Mouse (Mus musculus): Measurements from ENCODE around the gene Gm43191. TPM values are rescaled to one million over a fixed set of nuclear protein-coding genes. Genes with fewer than 3 reads are reported as not detected.

Gene Gm43191
- polyA plus RNA-seq, 1 experiment, result not detected

GRCm38 (mm10) chr3:116634853-116635252 is 46.2 kb downstream of the Gm43191 start:
- DNase-seq (ENCODE audit: low read depth, low spot score), result no peak
- 92% methylated on average over 8 of the region's 8 CpGs for WGBS

GRCm38 (mm10) chr3:116634091-116634490 is 47.0 kb downstream of the Gm43191 start:
- no peak for DNase-seq (ENCODE audit: low read depth, low spot score)
- 80% methylated on average over 3 of the region's 3 CpGs for WGBS

- no peak for DNase-seq (ENCODE audit: low read depth, low spot score)
- WGBS, result 70% methylated on average over 3 of the region's 3 CpGs
These were observed 48.1 kb downstream of the Gm43191 start for GRCm38 (mm10) chr3:116632971-116633370.

GRCm38 (mm10) chr3:116631459-116631858 is 49.6 kb downstream of the Gm43191 start:
- no peak for DNase-seq (ENCODE audit: low read depth, low spot score)
- 72% methylated on average over 1 of the region's 1 CpGs for WGBS

- no peak for DNase-seq (ENCODE audit: low read depth, low spot score)
- WGBS, result 93% methylated on average over 7 of the region's 7 CpGs
These were observed 58.4 kb downstream of the Gm43191 start for GRCm38 (mm10) chr3:116622641-116623040.

GRCm38 (mm10) chr3:116620636-116621370 is 60.3 kb downstream of the Gm43191 start:
- 94% methylated on average over 7 of the region's 7 CpGs for WGBS
- no peak for DNase-seq (ENCODE audit: low read depth, low spot score)

- 82% methylated on average over 6 of the region's 6 CpGs for WGBS
- no peak for DNase-seq (ENCODE audit: low read depth, low spot score)
These were observed 62.2 kb downstream of the Gm43191 start for GRCm38 (mm10) chr3:116618855-116619254.

GRCm38 (mm10) chr3:116615318-116616068 is 65.6 kb downstream of the Gm43191 start:
- WGBS, result 70% methylated on average over 8 of the region's 8 CpGs
- no peak for DNase-seq (ENCODE audit: low read depth, low spot score)

- no peak for DNase-seq (ENCODE audit: low read depth, low spot score)
- 19% methylated on average over 10 of the region's 10 CpGs for WGBS
These were observed 66.7 kb downstream of the Gm43191 start, which contains the start of gene Trmt13 for GRCm38 (mm10) chr3:116614295-116614892. Trmt13 (minus strand) TSS chr3:116614587.

GRCm38 (mm10) chr3:116604570-116604969 is 76.5 kb downstream of the Gm43191 start:
- DNase-seq (ENCODE audit: low read depth, low spot score), result no peak
- 84% methylated on average over 9 of the region's 9 CpGs for WGBS

- DNase-seq (ENCODE audit: low read depth, low spot score), result no peak
- WGBS, result 96% methylated on average over 5 of the region's 5 CpGs
These were observed 79.3 kb downstream of the Gm43191 start for GRCm38 (mm10) chr3:116601781-116602180.

- 77% methylated on average over 5 of the region's 5 CpGs for WGBS
- DNase-seq (ENCODE audit: low read depth, low spot score), result no peak
These were observed 80.1 kb downstream of the Gm43191 start for GRCm38 (mm10) chr3:116601005-116601404.

- no peak for DNase-seq (ENCODE audit: low read depth, low spot score)
- WGBS, result 27% methylated on average over 2 of the region's 2 CpGs
These were observed 81.4 kb downstream of the Gm43191 start for GRCm38 (mm10) chr3:116599705-116600104.

- 4% methylated on average over 10 of the region's 10 CpGs for WGBS
- no peak for DNase-seq (ENCODE audit: low read depth, low spot score)
These were observed 85.5 kb downstream of the Gm43191 start for GRCm38 (mm10) chr3:116595603-116595991.

- under 1% methylated on average over 65 of the region's 65 CpGs for whole genome bisulfite sequencing
- DNase-seq (ENCODE audit: low read depth, low spot score), result peak; percentile 98
These were observed 86.1 kb downstream of the Gm43191 start, which contains the start of gene Sass6 for GRCm38 (mm10) chr3:116594728-116595602. Sass6 (plus strand) TSS chr3:116594982.

GRCm38 (mm10) chr3:116594076-116594727 is 86.9 kb downstream of the Gm43191 start:
- under 1% methylated on average over 22 of the region's 22 CpGs for WGBS

More at GRCm38 (mm10) chr3:116594076-116594727, 86.9 kb downstream of the Gm43191 start:
- DNase-seq (ENCODE audit: low read depth, low spot score), result no peak

All from large intestine, adult 2 months (tissue).